Mouse (Mus musculus): ENCODE measurements around the gene Trmo.

- TF ChIP-seq CTCF (IDR thresholded peaks at IDR 0.05; ENCODE audit: control insufficient read depth, insufficient read depth, insufficient read length) (no peak), USF1 (IDR thresholded peaks at IDR 0.05; ENCODE audit: low read depth) (no peak), CEBPB (IDR thresholded peaks at IDR 0.05; ENCODE audit: low read depth) (no peak), MAX (IDR thresholded peaks at IDR 0.05) (no peak), MYOD1 (IDR thresholded peaks at IDR 0.05; ENCODE audit: control insufficient read depth, insufficient read length, low read depth) (no peak)
These were observed 6.5 kb upstream of the Trmo start for GRCm38 (mm10) chr4:46395736-46396135.
